Mouse (Mus musculus): ENCODE data around the gene Cmbl. TPM values are rescaled to one million over a fixed set of nuclear protein-coding genes. Genes with fewer than 3 reads are reported as not detected.

Cmbl gene
- total RNA-seq (2021) = 10 to 100 TPM; 13.2 to 14.4 TPM

- no peak for DNase-seq (ENCODE audit: low spot score in 2 of 2)
- intact Hi-C loops (cut with DNase I) = loop anchor here (5.0 kb wide), 1 partner anchor 33 kb away; the partner anchor contains the start of gene March6
Measured at GRCm38 (mm10) chr15:31565184-31565583, at the start of gene Cmbl. Gene Cmbl (plus strand): TSS chr15:31565389.

GRCm38 (mm10) chr15:31517186-31517585, 48.0 kb upstream of the Cmbl start:
- intact Hi-C loops (cut with DNase I) = loop anchor here (5.0 kb wide), 1 partner anchor 70 kb away; no protein-coding TSS in a partner anchor

GRCm38 (mm10) chr15:31518371-31518770, 46.8 kb upstream of the Cmbl start:
- DNase-seq (ENCODE audit: low spot score in 2 of 2) = no peak
- intact Hi-C loops (cut with DNase I) = loop anchor here (5.0 kb wide), 1 partner anchor 69 kb away; no protein-coding TSS in a partner anchor

More at GRCm38 (mm10) chr15:31517186-31517585, 48.0 kb upstream of the Cmbl start:
- no peak for DNase-seq (ENCODE audit: low spot score in 2 of 2)

- intact Hi-C loops (cut with DNase I) = loop anchor here (5.0 kb wide), 1 partner anchor 68 kb away; no protein-coding TSS in a partner anchor
- no peak for DNase-seq (ENCODE audit: low spot score in 2 of 2)
Measured at GRCm38 (mm10) chr15:31519000-31519399, 46.2 kb upstream of the Cmbl start.

- intact Hi-C loops (cut with DNase I) = no loop called here
- DNase-seq (ENCODE audit: low spot score in 2 of 2) = no peak
Measured at GRCm38 (mm10) chr15:31526463-31526862, 38.7 kb upstream of the Cmbl start.

- intact Hi-C loops (cut with DNase I) = no loop called here
- no peak for DNase-seq (ENCODE audit: low spot score in 2 of 2)
Measured at GRCm38 (mm10) chr15:31528477-31528876, 36.7 kb upstream of the Cmbl start.

- DNase-seq (ENCODE audit: low spot score in 2 of 2) = no peak
- intact Hi-C loops (cut with DNase I) = no loop called here
Measured at GRCm38 (mm10) chr15:31529103-31529502, 36.1 kb upstream of the Cmbl start.

- DNase-seq (ENCODE audit: low spot score in 2 of 2) = peak in 1 of 2 experiments; percentile 47
- intact Hi-C loops (cut with DNase I) = loop anchor here (5.0 kb wide), 2 partner anchors 37 to 57 kb away; partner anchors contain the start of gene Cmbl
Measured at GRCm38 (mm10) chr15:31529811-31530658, 35.2 kb upstream of the Cmbl start.

- intact Hi-C loops (cut with DNase I) = loop anchor here (5.0 kb wide), 2 partner anchors 36 to 56 kb away; partner anchors contain the start of gene Cmbl
- DNase-seq (ENCODE audit: low spot score in 2 of 2) = peak; percentile 92 to 95
Measured at GRCm38 (mm10) chr15:31530659-31531445, 34.3 kb upstream of the Cmbl start, which contains the start of gene March6. Gene March6 (minus strand): TSS chr15:31531053.

GRCm38 (mm10) chr15:31531446-31532330, 33.5 kb upstream of the Cmbl start:
- intact Hi-C loops (cut with DNase I) = loop anchor here (5.0 kb wide), 2 partner anchors 36 to 56 kb away; partner anchors contain the start of gene Cmbl

GRCm38 (mm10) chr15:31532331-31533021, 32.7 kb upstream of the Cmbl start:
- DNase-seq (ENCODE audit: low spot score in 2 of 2) = no peak
- intact Hi-C loops (cut with DNase I) = loop anchor here (5.0 kb wide), 2 partner anchors 35 to 55 kb away; partner anchors contain the start of gene Cmbl

More at GRCm38 (mm10) chr15:31531446-31532330, 33.5 kb upstream of the Cmbl start:
- DNase-seq (ENCODE audit: low spot score in 2 of 2) = no peak

- intact Hi-C loops (cut with DNase I) = loop anchor here (5.0 kb wide), 2 partner anchors 34 to 54 kb away; partner anchors contain the start of gene Cmbl
- no peak for DNase-seq (ENCODE audit: low spot score in 2 of 2)
Measured at GRCm38 (mm10) chr15:31533529-31533928, 31.7 kb upstream of the Cmbl start.

- intact Hi-C loops (cut with DNase I) = loop anchor here (5.0 kb wide), 2 partner anchors 33 to 53 kb away; partner anchors contain the start of gene Cmbl
- no peak for DNase-seq (ENCODE audit: low spot score in 2 of 2)
Measured at GRCm38 (mm10) chr15:31534421-31535258, 30.5 kb upstream of the Cmbl start.

GRCm38 (mm10) chr15:31535259-31535855, 29.8 kb upstream of the Cmbl start:
- intact Hi-C loops (cut with DNase I) = no loop called here
- DNase-seq (ENCODE audit: low spot score in 2 of 2) = no peak

- intact Hi-C loops (cut with DNase I) = no loop called here
- DNase-seq (ENCODE audit: low spot score in 2 of 2) = peak; percentile 72 to 78
Measured at GRCm38 (mm10) chr15:31536051-31536737, 29.0 kb upstream of the Cmbl start.

GRCm38 (mm10) chr15:31537706-31538105, 27.5 kb upstream of the Cmbl start:
- intact Hi-C loops (cut with DNase I) = no loop called here

More at GRCm38 (mm10) chr15:31537706-31538105, 27.5 kb upstream of the Cmbl start:
- no peak for DNase-seq (ENCODE audit: low spot score in 2 of 2)
